ENCODE assay signal across 9 mouse cellular contexts in the genomic region with DNA sequence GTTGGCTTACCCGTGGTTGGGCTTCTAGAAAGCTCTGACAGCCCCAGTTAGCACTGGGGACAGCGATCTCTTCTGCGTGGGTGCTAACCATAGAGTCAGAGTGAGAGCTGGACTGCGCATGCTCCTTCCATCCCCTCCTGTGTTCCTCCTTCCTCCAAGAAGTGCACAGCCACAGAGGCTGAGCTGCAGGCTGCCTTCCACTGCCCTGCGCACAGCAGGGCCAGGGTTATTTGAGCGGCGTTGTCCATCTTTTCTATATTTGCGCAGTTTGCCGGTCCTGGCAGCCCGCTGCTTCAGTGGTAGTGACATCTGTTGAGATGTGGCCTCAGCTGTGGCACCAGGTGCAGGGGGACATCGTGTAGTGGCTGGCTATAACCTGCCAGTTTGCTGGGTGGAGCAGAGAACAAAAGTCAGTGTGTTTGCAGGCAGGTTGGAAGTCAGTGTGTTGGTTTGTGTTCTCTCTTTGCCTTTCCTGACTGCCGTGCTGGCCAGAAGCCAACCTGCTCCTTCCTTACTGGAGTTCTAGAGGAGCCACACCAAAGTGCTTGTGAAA. TPM values are rescaled to one million over a fixed set of nuclear protein-coding genes. Genes with fewer than 3 reads are reported as not detected.
DNase-seq lines count a peak whose midpoint lies in the region; ATAC-seq lines count a peak whose summit lies in the region.
"Had no signal": no experiment of that assay in that cellular context is flagged by ENCODE, and none has a peak within 500 bp of the region (broad histone marks: within the 10 kb centered on the region; RNA-seq: fewer than 3 reads in every experiment).

No protein-coding gene starts in this region.

- ATAC-seq in forebrain, embryonic 15.5 days (replicated peaks) = no peak

- H3K27me3 ChIP-seq in forebrain, embryonic 15.5 days = no peaks in the 10 kb centered on the region
- H3K27me3 ChIP-seq: CH12.LX had no signal

- peaks cover 4% of the 10 kb centered on the region; the same call in 1 of the 2 replicates for H3K36me3 ChIP-seq in forebrain, embryonic 15.5 days

- WGBS in forebrain, embryonic 15.5 days = 79% methylated on average over 12 of the region's 12 CpGs
- WGBS in large intestine, adult 2 months = 56% methylated on average over 12 of the region's 12 CpGs

- H3K9ac ChIP-seq in forebrain, embryonic 15.5 days (replicated peaks) = no peak overlapping the region

- no peaks in the 10 kb centered on the region for H3K9me3 ChIP-seq in forebrain, embryonic 15.5 days

- peak; percentile 30 for DNase-seq in gastrocnemius, adult 18-20 months (ENCODE audit: low spot score)
- no peak for DNase-seq in gastrocnemius, postnatal 25 days
- peak; percentile 68 for DNase-seq in R1 (ENCODE audit: low read depth, low spot score)
- DNase-seq in large intestine, adult 2 months (ENCODE audit: low read depth, low spot score) = peak; percentile 24
- no peak for DNase-seq in adipocyte (ENCODE audit: low spot score)
- no peak for DNase-seq in layer of hippocampus, adult 18-20 months (ENCODE audit: low spot score in 2 of 2)
- DNase-seq in natural killer cell, adult 2 months (ENCODE audit: low spot score in 2 of 2) = no peak

- H3K4me3 ChIP-seq in forebrain, embryonic 15.5 days = no peak overlapping the region

- H3K27ac ChIP-seq in forebrain, embryonic 15.5 days (replicated peaks) = peak overlapping the region; percentile 68; the same call in 1 of the 2 replicates

- H3K4me1 ChIP-seq in forebrain, embryonic 15.5 days = peaks cover 31% of the 10 kb centered on the region

- H3K4me2 ChIP-seq in forebrain, embryonic 15.5 days (replicated peaks) = no peak overlapping the region

RNA-seq across cellular contexts. Expression of a gene that starts 53.6 kb away (rescaled TPM):
- 10 to 100 TPM; 25.2 to 26.0 TPM for total RNA-seq in gastrocnemius, adult 18-20 months (2021)
- total RNA-seq in gastrocnemius, postnatal 25 days (2021) = 10 to 100 TPM; 25.8 to 30.8 TPM
- 39.8 and 46.6 TPM in 2 replicates for polyA plus RNA-seq in forebrain, embryonic 15.5 days (2015; fragmentation: Nextera tagmentation; extraction: Ambion mirVana)
- 18.2 and 21.7 TPM in 2 replicates for polyA plus RNA-seq in large intestine, adult 2 months (2012; rRNA removed)
- total RNA-seq in layer of hippocampus, adult 18-20 months (2021) = 10 to 100 TPM; 26.5 to 29.9 TPM

RNA-seq across cellular contexts. Expression of a gene that starts 53.7 kb away (rescaled TPM):
- total RNA-seq in gastrocnemius, adult 18-20 months (2021) = 10 to 100 TPM; 24.7 to 25.2 TPM
- 10 to 100 TPM; 27.6 to 30.3 TPM for total RNA-seq in gastrocnemius, postnatal 25 days (2021)
- 51.3 and 56.3 TPM in 2 replicates for polyA plus RNA-seq in forebrain, embryonic 15.5 days (2015; fragmentation: Nextera tagmentation; extraction: Ambion mirVana)
- polyA plus RNA-seq in large intestine, adult 2 months (2012; rRNA removed) = 19.0 and 20.8 TPM in 2 replicates
- total RNA-seq in layer of hippocampus, adult 18-20 months (2021) = 10 to 100 TPM; 28.9 to 30.1 TPM

Comparison
In these comparisons a context has a peak if more than half of its experiments do, and no peak if none do; other contexts are left out.
1. DNase-seq: peak in gastrocnemius, adult 18-20 months (single experiment), R1 (single experiment) and large intestine, adult 2 months (single experiment); none in gastrocnemius, postnatal 25 days (single experiment), adipocyte (single experiment), layer of hippocampus, adult 18-20 months (0 of 2) and natural killer cell, adult 2 months (0 of 2).